Mouse (Mus musculus): ENCODE measurements around the gene Tfap4.

DNA sequence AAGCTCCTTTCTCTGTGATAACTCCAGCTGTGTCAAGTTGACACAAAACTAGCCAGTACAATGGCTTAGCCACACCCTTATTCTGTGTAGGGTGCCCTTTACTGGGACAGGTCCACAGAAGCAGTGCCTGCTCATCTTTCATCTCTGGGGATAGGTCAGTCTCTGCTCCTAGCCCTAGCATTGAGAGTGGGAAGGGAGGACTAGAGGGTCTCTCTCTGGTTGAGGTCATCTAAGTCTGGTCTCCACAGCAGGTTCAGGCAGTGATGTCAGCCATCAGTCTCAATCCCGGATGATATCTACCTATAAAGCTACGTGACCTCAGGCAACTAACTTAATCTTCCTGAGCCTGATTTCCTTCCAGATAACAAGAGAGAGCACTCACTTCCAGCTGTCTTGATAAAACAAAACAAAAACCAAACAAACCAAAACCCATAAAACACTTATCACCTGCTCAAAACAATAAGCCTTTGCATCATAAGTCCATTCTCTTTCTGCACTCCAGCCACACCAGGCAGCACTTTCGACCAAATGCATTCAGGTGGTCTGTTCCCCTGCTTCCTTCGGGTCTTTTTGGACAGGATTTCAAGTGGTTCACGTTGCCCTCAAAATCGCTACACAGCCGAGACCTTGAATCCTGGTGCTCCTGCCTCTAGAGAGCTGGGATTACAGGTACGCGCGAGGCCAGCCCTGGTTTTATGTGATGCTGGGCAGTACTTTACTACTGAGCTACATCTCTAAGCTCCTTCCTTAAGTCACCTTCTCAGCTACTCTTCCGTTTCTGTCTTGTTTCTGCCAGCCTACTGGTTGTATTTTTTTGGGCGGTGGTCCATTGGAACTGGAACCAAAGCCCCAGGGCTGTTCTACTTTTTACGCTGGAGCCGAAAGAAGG lies 26.2 kb upstream of the Tfap4 start:
- no peak for TF ChIP-seq CTCF (IDR thresholded peaks at IDR 0.05; ENCODE audit: low read depth, low read length)
- no peak for TF ChIP-seq POLR2A (IDR thresholded peaks at IDR 0.05; ENCODE audit: insufficient read depth, low read length)
